ENCODE assay signal across 9 mouse cellular contexts in the genomic region with DNA sequence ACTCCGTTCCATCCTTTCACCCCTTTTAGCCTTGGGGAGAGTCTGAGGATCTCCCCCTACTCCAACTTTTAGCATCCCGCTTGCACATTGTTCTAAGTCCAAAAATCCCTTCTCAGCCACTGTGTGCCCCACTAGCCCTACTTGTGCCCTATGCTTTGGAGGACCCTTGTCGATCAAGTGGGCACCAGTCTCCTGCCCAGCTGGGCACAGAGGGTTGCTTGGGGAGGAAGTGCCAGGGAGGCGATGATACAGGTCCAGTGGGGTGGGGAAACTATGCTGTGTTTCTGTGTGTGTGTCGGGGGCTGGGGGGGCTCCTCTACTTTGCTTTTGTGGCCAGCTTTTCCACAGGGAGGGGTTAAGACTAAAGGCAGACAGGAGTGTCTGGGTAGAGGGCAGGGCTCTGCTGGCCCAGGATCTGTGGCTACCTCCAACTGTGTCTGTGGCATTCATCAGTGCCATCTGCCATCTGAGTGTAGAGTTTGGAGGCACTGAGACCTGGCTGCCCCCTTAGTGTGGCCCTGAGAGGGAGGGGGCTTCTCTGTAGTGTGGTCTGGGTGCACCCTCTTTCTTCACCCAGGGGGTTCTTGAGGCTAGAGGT. TPM values are rescaled to one million over a fixed set of nuclear protein-coding genes. Genes with fewer than 3 reads are reported as not detected.
DNase-seq lines count a peak whose midpoint lies in the region; ATAC-seq and TF ChIP-seq lines count a peak whose summit lies in the region.
"Had no signal": no experiment of that assay in that cellular context is flagged by ENCODE, and none has a peak within 500 bp of the region (broad histone marks: within the 10 kb centered on the region; RNA-seq: fewer than 3 reads in every experiment).

No protein-coding gene starts in this region.

- H3K4me1 ChIP-seq in kidney, embryonic 16.5 days (ENCODE audit: insufficient read depth, low read length) = peaks cover 44% of the 10 kb centered on the region
- H3K4me1 ChIP-seq in embryonic facial prominence, embryonic 12.5 days = peaks cover 57% of the 10 kb centered on the region
- peaks cover 71% of the 10 kb centered on the region for H3K4me1 ChIP-seq in limb, embryonic 12.5 days (replicated peaks)
- 0 out of 2 replicates have a peak, but pooled peaks cover 3% of the 10 kb centered on the region for H3K4me1 ChIP-seq in midbrain, postnatal 0 days (ENCODE audit: insufficient read depth, low read length)

- no peaks in the 10 kb centered on the region for H3K36me3 ChIP-seq in kidney, embryonic 16.5 days (ENCODE audit: insufficient read depth, low read length)
- no peaks in the 10 kb centered on the region for H3K36me3 ChIP-seq in embryonic facial prominence, embryonic 12.5 days
- peaks cover 8% of the 10 kb centered on the region for H3K36me3 ChIP-seq in limb, embryonic 12.5 days
- H3K36me3 ChIP-seq in midbrain, postnatal 0 days (ENCODE audit: insufficient read depth, low read length) = no peaks in the 10 kb centered on the region

- no peak overlapping the region for H3K27ac ChIP-seq in kidney, embryonic 16.5 days (ENCODE audit: low read length)
- H3K27ac ChIP-seq in embryonic facial prominence, embryonic 12.5 days = peak overlapping the region; percentile 72; the same call in 1 of the 2 replicates
- H3K27ac ChIP-seq in limb, embryonic 12.5 days = no peak overlapping the region
- no peak overlapping the region for H3K27ac ChIP-seq in midbrain, postnatal 0 days (ENCODE audit: low read depth, low read length)

- H3K4me2 ChIP-seq in kidney, embryonic 16.5 days (replicated peaks; ENCODE audit: low read depth, low read length) = peak overlapping the region; percentile 94
- H3K4me2 ChIP-seq in embryonic facial prominence, embryonic 12.5 days (replicated peaks) = peak overlapping the region; percentile 92
- peak overlapping the region; percentile 89 for H3K4me2 ChIP-seq in limb, embryonic 12.5 days
- peak overlapping the region; percentile 99 for H3K4me2 ChIP-seq in midbrain, postnatal 0 days (ENCODE audit: low read depth, low read length, poor library complexity, severe bottlenecking)

- H3K27me3 ChIP-seq in kidney, embryonic 16.5 days (ENCODE audit: insufficient read depth, low read length) = 0 out of 2 replicates have a peak, but pooled peaks cover 8% of the 10 kb centered on the region
- peaks cover 3% of the 10 kb centered on the region; the same call in 1 of the 2 replicates for H3K27me3 ChIP-seq in embryonic facial prominence, embryonic 12.5 days
- H3K27me3 ChIP-seq in limb, embryonic 12.5 days = peaks cover 10% of the 10 kb centered on the region
- no peaks in the 10 kb centered on the region for H3K27me3 ChIP-seq in midbrain, postnatal 0 days (ENCODE audit: insufficient read depth, low read length)

- no peak for DNase-seq in kidney, adult 18-20 months
- no peak for DNase-seq in midbrain, postnatal 0 days (ENCODE audit: low spot score)
- no peak for DNase-seq in urinary bladder, adult 18-20 months (ENCODE audit: low spot score in 2 of 2)
- no peak for DNase-seq in gastrocnemius, adult 18-20 months (ENCODE audit: low spot score)
- DNase-seq in thymus, postnatal 4 days = no peak

- H3K9ac ChIP-seq in kidney, embryonic 16.5 days (replicated peaks; ENCODE audit: low read length) = peak overlapping the region; percentile 86
- H3K9ac ChIP-seq in embryonic facial prominence, embryonic 12.5 days = peak overlapping the region; percentile 94
- H3K9ac ChIP-seq in limb, embryonic 12.5 days (replicated peaks) = peak overlapping the region; percentile 85
- peak overlapping the region; percentile 66 for H3K9ac ChIP-seq in midbrain, postnatal 0 days (replicated peaks; ENCODE audit: low read length, poor library complexity, severe bottlenecking)

- no peak for TF ChIP-seq CTCF in midbrain, postnatal 0 days (IDR thresholded peaks at IDR 0.05)

- 22% methylated on average over 5 of the region's 5 CpGs for WGBS in kidney, embryonic 16.5 days
- WGBS in embryonic facial prominence, embryonic 12.5 days = 26% methylated on average over 5 of the region's 5 CpGs
- WGBS in limb, embryonic 12.5 days = 16% methylated on average over 5 of the region's 5 CpGs
- WGBS in midbrain, postnatal 0 days = 9% methylated on average over 5 of the region's 5 CpGs

- ATAC-seq in kidney, embryonic 16.5 days (ENCODE audit: low FRiP score, low TSS enrichment) = no peak
- no peak for ATAC-seq in embryonic facial prominence, embryonic 12.5 days (ENCODE audit: insufficient number of reproducible peaks, insufficient read depth, low FRiP score, low TSS enrichment)
- ATAC-seq in limb, embryonic 12.5 days (ENCODE audit: insufficient number of reproducible peaks, insufficient read depth, low FRiP score, low TSS enrichment, low read depth) = no peak
- ATAC-seq in midbrain, postnatal 0 days (ENCODE audit: low FRiP score) = no peak

- H3K4me3 ChIP-seq in kidney, embryonic 16.5 days (ENCODE audit: low read length) = peak overlapping the region; percentile 84
- H3K4me3 ChIP-seq in embryonic facial prominence, embryonic 12.5 days = peak overlapping the region; percentile 85
- peak overlapping the region; percentile 87 for H3K4me3 ChIP-seq in limb, embryonic 12.5 days (replicated peaks)
- H3K4me3 ChIP-seq in midbrain, postnatal 0 days (ENCODE audit: low read depth, low read length) = peak overlapping the region; percentile 76

- no peaks in the 10 kb centered on the region for H3K9me3 ChIP-seq in kidney, embryonic 16.5 days (ENCODE audit: low read length)
- H3K9me3 ChIP-seq in embryonic facial prominence, embryonic 12.5 days = no peaks in the 10 kb centered on the region
- no peaks in the 10 kb centered on the region for H3K9me3 ChIP-seq in limb, embryonic 12.5 days
- H3K9me3 ChIP-seq in midbrain, postnatal 0 days (ENCODE audit: low read length) = no peaks in the 10 kb centered on the region

RNA-seq across cellular contexts. Expression of a gene that starts 1.4 kb away (rescaled TPM):
- 66.5 and 66.9 TPM in 2 replicates for polyA plus RNA-seq in kidney, embryonic 16.5 days (2015; fragmentation: Nextera tagmentation; extraction: Ambion mirVana)
- 82.5 and 89.0 TPM in 2 replicates for polyA plus RNA-seq in embryonic facial prominence, embryonic 12.5 days (2016; fragmentation: Nextera tagmentation; extraction: Ambion mirVana)
- 64.0 and 72.1 TPM in 2 replicates for polyA plus RNA-seq in limb, embryonic 12.5 days (2016; fragmentation: Nextera tagmentation; extraction: Ambion mirVana)
- 36.9 and 48.9 TPM in 2 replicates for total RNA-seq in midbrain, postnatal 0 days (2014; rRNA removed)
- 35.7 and 36.4 TPM in 2 replicates for polyA plus RNA-seq in midbrain, postnatal 0 days (2015; fragmentation: Nextera tagmentation; extraction: Ambion mirVana)
- 1 to 10 TPM; 1.3 to 1.8 TPM for total RNA-seq in gastrocnemius, adult 18-20 months (2021)
- total RNA-seq: hematopoietic stem cell, adult 5-6 weeks had no signal
